Mouse (Mus musculus): ENCODE measurements around the gene Tnni2. TPM values are rescaled to one million over a fixed set of nuclear protein-coding genes. Genes with fewer than 3 reads are reported as not detected.

Gene Tnni2
- polyA plus RNA-seq, 1 experiment, result 2.1 TPM

DNA sequence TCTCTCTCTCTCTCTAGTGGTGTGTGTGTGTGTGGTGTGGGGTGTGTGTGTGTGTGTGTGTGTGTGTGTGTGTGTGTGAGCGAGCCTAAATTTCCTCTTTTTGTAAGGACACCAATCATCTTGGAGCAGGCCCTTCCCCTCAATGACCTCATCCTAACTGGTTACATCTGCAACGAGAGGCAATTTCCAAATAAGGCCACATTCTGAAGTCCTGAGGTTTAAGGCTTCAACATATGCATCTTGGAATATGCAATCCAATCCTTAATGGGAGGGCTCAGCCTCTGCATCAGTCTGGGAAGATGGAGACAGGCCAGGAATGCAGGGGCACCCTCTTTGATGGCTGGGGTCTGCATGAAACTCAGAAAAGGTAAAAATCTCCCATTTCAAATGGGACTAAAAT is 16.4 kb downstream of the Tnni2 start:
- Histone ChIP-seq H3K27ac (ENCODE audit: insufficient read depth, low read length) (no peak overlapping the region), H3K4me1 (ENCODE audit: control insufficient read depth, insufficient read depth, low read length) (peaks cover 1% of the 10 kb centered on the region), H3K9me3 (replicated peaks; ENCODE audit: control insufficient read depth, insufficient read depth, low read length, poor library complexity, severe bottlenecking) (no peaks in the 10 kb centered on the region), H3K27me3 (ENCODE audit: control insufficient read depth, insufficient read depth, low read length, poor library complexity, severe bottlenecking) (no peaks in the 10 kb centered on the region), H3K4me3 (ENCODE audit: low read depth, low read length) (no peak overlapping the region), H3K36me3 (ENCODE audit: control insufficient read depth, insufficient read depth, low read length, poor library complexity, severe bottlenecking) (no peaks in the 10 kb centered on the region), H3K9ac (ENCODE audit: low read depth, poor library complexity, severe bottlenecking) (no peak overlapping the region)
- TF ChIP-seq CTCF (IDR thresholded peaks at IDR 0.05; ENCODE audit: low read depth, low read length) (no peak), POLR2A (IDR thresholded peaks at IDR 0.05; ENCODE audit: insufficient read depth, low read length) (no peak), EP300 (IDR thresholded peaks at IDR 0.05; ENCODE audit: insufficient read depth, low read depth, low read length) (no peak)

DNA sequence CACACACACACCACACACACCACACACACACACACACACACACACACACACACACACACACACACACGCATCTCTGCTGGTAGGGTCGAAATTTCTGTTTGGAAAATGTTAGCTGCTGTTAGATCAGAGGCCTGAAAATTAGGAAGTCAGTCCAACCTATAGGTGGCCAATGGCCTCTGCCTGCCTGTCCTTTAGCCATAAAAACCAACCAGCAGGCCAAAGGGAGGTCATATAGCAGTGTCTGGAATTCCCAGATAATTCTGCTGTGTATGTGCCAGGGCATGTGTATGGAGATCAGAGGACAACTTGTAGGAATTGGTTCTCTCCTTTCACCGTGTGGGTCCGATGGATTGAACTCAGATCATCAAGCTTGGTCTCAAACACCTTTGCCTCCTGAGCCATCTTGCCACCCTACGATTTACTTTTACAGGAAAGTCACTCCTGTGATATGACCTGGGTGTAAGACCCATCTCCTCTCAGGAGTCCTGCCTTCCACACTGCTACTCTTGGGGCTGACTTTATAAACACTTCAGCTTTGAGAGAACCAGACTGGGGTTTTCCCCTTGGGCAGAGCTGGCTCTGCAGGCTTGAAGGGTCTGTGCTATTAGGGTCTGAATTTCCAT is 17.2 kb downstream of the Tnni2 start:
- H3K9me3 ChIP-seq (replicated peaks; ENCODE audit: control insufficient read depth, insufficient read depth, low read length, poor library complexity, severe bottlenecking), result no peaks in the 10 kb centered on the region
- H3K27me3 ChIP-seq (ENCODE audit: control insufficient read depth, insufficient read depth, low read length, poor library complexity, severe bottlenecking), result no peaks in the 10 kb centered on the region
- no peak overlapping the region for H3K4me3 ChIP-seq (ENCODE audit: low read depth, low read length)
- H3K27ac ChIP-seq (ENCODE audit: insufficient read depth, low read length), result no peak overlapping the region
- H3K36me3 ChIP-seq (ENCODE audit: control insufficient read depth, insufficient read depth, low read length, poor library complexity, severe bottlenecking), result no peaks in the 10 kb centered on the region
- H3K4me1 ChIP-seq (ENCODE audit: control insufficient read depth, insufficient read depth, low read length), result peaks cover 1% of the 10 kb centered on the region
- TF ChIP-seq EP300 (IDR thresholded peaks at IDR 0.05; ENCODE audit: insufficient read depth, low read depth, low read length), result no peak
- TF ChIP-seq POLR2A (IDR thresholded peaks at IDR 0.05; ENCODE audit: insufficient read depth, low read length), result no peak
- no peak for TF ChIP-seq CTCF (IDR thresholded peaks at IDR 0.05; ENCODE audit: low read depth, low read length)
- no peak overlapping the region for H3K9ac ChIP-seq (ENCODE audit: low read depth, poor library complexity, severe bottlenecking)

DNA sequence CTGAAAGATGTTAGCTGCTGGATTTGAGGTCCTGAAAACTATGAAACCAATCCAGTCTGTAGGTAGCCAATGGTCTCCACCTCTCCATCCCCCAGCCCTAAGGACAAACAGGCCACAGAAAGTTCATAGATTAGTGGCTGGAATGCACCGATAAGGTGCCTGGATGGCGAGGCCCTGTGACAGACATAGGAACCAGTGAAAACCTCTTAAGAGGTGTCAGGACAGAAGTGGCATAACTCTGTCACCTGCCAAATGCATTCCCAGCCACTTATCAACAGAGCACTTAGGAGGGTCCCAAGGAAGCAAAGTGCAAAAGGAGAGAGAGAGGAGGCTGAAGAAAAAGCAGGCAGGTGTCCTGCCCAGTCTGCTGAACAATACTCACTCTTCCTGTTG is 17.7 kb downstream of the Tnni2 start:
- H3K27me3 ChIP-seq (ENCODE audit: control insufficient read depth, insufficient read depth, low read length, poor library complexity, severe bottlenecking), result no peaks in the 10 kb centered on the region
- TF ChIP-seq EP300 (IDR thresholded peaks at IDR 0.05; ENCODE audit: insufficient read depth, low read depth, low read length) (no peak), CTCF (IDR thresholded peaks at IDR 0.05; ENCODE audit: low read depth, low read length) (no peak), POLR2A (IDR thresholded peaks at IDR 0.05; ENCODE audit: insufficient read depth, low read length) (no peak)
- H3K4me3 ChIP-seq (ENCODE audit: low read depth, low read length), result no peak overlapping the region
- H3K9ac ChIP-seq (ENCODE audit: low read depth, poor library complexity, severe bottlenecking), result no peak overlapping the region
- no peaks in the 10 kb centered on the region for H3K9me3 ChIP-seq (replicated peaks; ENCODE audit: control insufficient read depth, insufficient read depth, low read length, poor library complexity, severe bottlenecking)
- H3K27ac ChIP-seq (ENCODE audit: insufficient read depth, low read length), result no peak overlapping the region
- peaks cover 1% of the 10 kb centered on the region for H3K4me1 ChIP-seq (ENCODE audit: control insufficient read depth, insufficient read depth, low read length)
- H3K36me3 ChIP-seq (ENCODE audit: control insufficient read depth, insufficient read depth, low read length, poor library complexity, severe bottlenecking), result no peaks in the 10 kb centered on the region

DNA sequence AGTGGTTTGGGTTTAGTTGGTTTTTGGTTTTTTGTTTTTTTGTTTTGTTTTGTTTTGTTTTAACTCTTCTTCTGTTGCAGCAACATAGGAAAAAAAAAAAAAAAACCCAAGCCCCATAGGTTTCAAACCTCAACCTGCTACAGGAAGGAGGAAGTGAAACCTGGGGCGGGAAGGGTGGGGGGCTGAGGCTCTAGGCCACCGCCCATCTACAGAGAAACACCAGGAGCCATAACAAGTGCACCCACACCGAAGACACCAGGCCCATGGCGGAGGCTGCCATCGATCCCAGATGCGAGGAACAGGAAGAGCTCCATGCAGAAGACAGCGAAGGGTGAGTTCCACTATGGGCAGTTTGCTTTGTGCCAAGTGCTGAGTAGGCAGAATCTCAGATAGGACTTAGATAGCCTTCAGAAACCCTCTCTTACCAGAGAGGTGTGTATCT is 19.0 kb downstream of the Tnni2 start, which contains the start of gene Lsp1:
Gene Lsp1 (plus strand): TSS at position 174 of the 442 bp plus-strand sequence.
- Histone ChIP-seq H3K27ac (ENCODE audit: insufficient read depth, low read length) (no peak within 1 kb of the TSS), H3K36me3 (ENCODE audit: control insufficient read depth, insufficient read depth, low read length, poor library complexity, severe bottlenecking) (no peaks in the 10 kb centered on the region), H3K9ac (ENCODE audit: low read depth, poor library complexity, severe bottlenecking) (no peak within 1 kb of the TSS), H3K27me3 (ENCODE audit: control insufficient read depth, insufficient read depth, low read length, poor library complexity, severe bottlenecking) (no peaks in the 10 kb centered on the region), H3K9me3 (replicated peaks; ENCODE audit: control insufficient read depth, insufficient read depth, low read length, poor library complexity, severe bottlenecking) (no peaks in the 10 kb centered on the region), H3K4me1 (ENCODE audit: control insufficient read depth, insufficient read depth, low read length) (no peaks in the 10 kb centered on the region), H3K4me3 (ENCODE audit: low read depth, low read length) (no peak within 1 kb of the TSS)
- no peak for TF ChIP-seq EP300 (IDR thresholded peaks at IDR 0.05; ENCODE audit: insufficient read depth, low read depth, low read length)

DNA sequence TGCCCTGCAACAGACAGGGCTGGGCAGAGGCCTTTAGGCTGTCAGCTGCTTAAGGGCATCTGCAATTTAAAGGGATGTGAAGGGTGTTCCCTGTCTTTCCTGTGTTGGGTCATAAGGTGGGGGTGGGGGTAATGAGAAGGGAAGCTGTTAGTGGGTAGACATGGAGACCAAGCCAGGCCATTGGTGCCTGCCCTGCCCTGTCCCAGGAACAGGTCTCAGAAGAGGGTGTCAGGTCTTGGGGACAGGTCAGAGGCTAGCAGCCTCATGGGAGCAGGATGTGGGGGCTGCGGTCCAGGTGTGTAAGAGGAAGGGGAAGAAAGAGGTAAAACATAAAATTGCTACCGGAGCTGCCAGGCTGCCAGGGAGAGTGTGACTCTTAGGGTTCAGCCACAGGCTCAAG is 19.8 kb downstream of the Tnni2 start:
- no peaks in the 10 kb centered on the region for H3K27me3 ChIP-seq (ENCODE audit: control insufficient read depth, insufficient read depth, low read length, poor library complexity, severe bottlenecking)
- H3K4me1 ChIP-seq (ENCODE audit: control insufficient read depth, insufficient read depth, low read length), result no peaks in the 10 kb centered on the region
- TF ChIP-seq EP300 (IDR thresholded peaks at IDR 0.05; ENCODE audit: insufficient read depth, low read depth, low read length), result no peak
- no peak for TF ChIP-seq CTCF (IDR thresholded peaks at IDR 0.05; ENCODE audit: low read depth, low read length)
- TF ChIP-seq POLR2A (IDR thresholded peaks at IDR 0.05; ENCODE audit: insufficient read depth, low read length), result no peak
- no peak overlapping the region for H3K27ac ChIP-seq (ENCODE audit: insufficient read depth, low read length)
- no peak overlapping the region for H3K4me3 ChIP-seq (ENCODE audit: low read depth, low read length)
- no peaks in the 10 kb centered on the region for H3K36me3 ChIP-seq (ENCODE audit: control insufficient read depth, insufficient read depth, low read length, poor library complexity, severe bottlenecking)
- H3K9ac ChIP-seq (ENCODE audit: low read depth, poor library complexity, severe bottlenecking), result no peak overlapping the region
- no peaks in the 10 kb centered on the region for H3K9me3 ChIP-seq (replicated peaks; ENCODE audit: control insufficient read depth, insufficient read depth, low read length, poor library complexity, severe bottlenecking)

DNA sequence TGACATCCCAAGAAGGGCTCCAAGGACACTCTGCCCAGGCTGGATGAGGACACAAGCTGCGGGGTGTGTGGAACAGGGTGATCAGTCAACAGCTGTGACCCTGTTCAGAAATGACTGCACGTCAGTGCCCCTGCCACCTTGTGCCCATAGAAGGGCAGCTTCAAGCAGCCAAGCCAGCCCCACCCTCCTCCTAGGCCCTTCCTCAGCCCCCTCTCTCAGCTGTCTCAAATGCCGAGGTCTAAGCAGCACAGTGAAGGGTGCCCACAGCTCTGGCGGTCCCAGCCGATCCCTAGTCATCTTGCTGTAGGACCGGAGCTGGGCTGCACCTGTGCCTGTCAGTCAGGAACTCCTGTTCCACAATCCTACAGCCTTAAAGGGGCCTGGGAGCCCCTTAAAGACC is 20.6 kb downstream of the Tnni2 start:
- TF ChIP-seq CTCF (IDR thresholded peaks at IDR 0.05; ENCODE audit: low read depth, low read length), result no peak
- no peak for TF ChIP-seq EP300 (IDR thresholded peaks at IDR 0.05; ENCODE audit: insufficient read depth, low read depth, low read length)
- TF ChIP-seq POLR2A (IDR thresholded peaks at IDR 0.05; ENCODE audit: insufficient read depth, low read length), result no peak
- Histone ChIP-seq H3K4me3 (ENCODE audit: low read depth, low read length) (no peak overlapping the region), H3K4me1 (ENCODE audit: control insufficient read depth, insufficient read depth, low read length) (no peaks in the 10 kb centered on the region), H3K9me3 (replicated peaks; ENCODE audit: control insufficient read depth, insufficient read depth, low read length, poor library complexity, severe bottlenecking) (no peaks in the 10 kb centered on the region), H3K9ac (ENCODE audit: low read depth, poor library complexity, severe bottlenecking) (no peak overlapping the region), H3K27ac (ENCODE audit: insufficient read depth, low read length) (no peak overlapping the region), H3K27me3 (ENCODE audit: control insufficient read depth, insufficient read depth, low read length, poor library complexity, severe bottlenecking) (no peaks in the 10 kb centered on the region), H3K36me3 (ENCODE audit: control insufficient read depth, insufficient read depth, low read length, poor library complexity, severe bottlenecking) (no peaks in the 10 kb centered on the region)

Data from ES-Bruce4 (cell line).